Mouse (Mus musculus): ENCODE results near the gene Brwd1. TPM values are rescaled to one million over a fixed set of nuclear protein-coding genes. Genes with fewer than 3 reads are reported as not detected.

Gene Brwd1
- polyA plus RNA-seq, 1 experiment: 47.0 TPM

GRCm38 (mm10) chr16:96087436-96087835 lies 5.1 kb upstream of the Brwd1 start:
- Histone ChIP-seq H3K4me1 (ENCODE audit: control insufficient read depth, insufficient read depth, low read length) (peaks cover 1% of the 10 kb centered on the region; the same call in 1 of the 2 replicates), H3K27ac (ENCODE audit: control insufficient read depth, insufficient read depth, low read depth, low read length, poor library complexity) (no peak overlapping the region), H3K4me3 (replicated peaks; ENCODE audit: control insufficient read depth, low read depth, low read length) (no peak overlapping the region)
- TF ChIP-seq CTCF (IDR thresholded peaks at IDR 0.05; ENCODE audit: control insufficient read depth, insufficient read depth, low read length): no peak
- no peak for TF ChIP-seq POLR2A (IDR thresholded peaks at IDR 0.05; ENCODE audit: borderline replicate concordance, control insufficient read depth, low read depth, low read length)
- WGBS: 49% methylated on average over 4 of the region's 4 CpGs

- H3K4me3 ChIP-seq (replicated peaks; ENCODE audit: control insufficient read depth, low read depth, low read length): no peak overlapping the region
- peaks cover 1% of the 10 kb centered on the region; the same call in 1 of the 2 replicates for H3K4me1 ChIP-seq (ENCODE audit: control insufficient read depth, insufficient read depth, low read length)
- no peak for TF ChIP-seq POLR2A (IDR thresholded peaks at IDR 0.05; ENCODE audit: borderline replicate concordance, control insufficient read depth, low read depth, low read length)
- no peak for TF ChIP-seq CTCF (IDR thresholded peaks at IDR 0.05; ENCODE audit: control insufficient read depth, insufficient read depth, low read length)
These were observed 4.7 kb upstream of the Brwd1 start for GRCm38 (mm10) chr16:96087001-96087400.

GRCm38 (mm10) chr16:96085597-96085996 lies 3.3 kb upstream of the Brwd1 start:
- Histone ChIP-seq H3K4me3 (replicated peaks; ENCODE audit: control insufficient read depth, low read depth, low read length) (no peak overlapping the region), H3K27ac (ENCODE audit: control insufficient read depth, insufficient read depth, low read depth, low read length, poor library complexity) (no peak overlapping the region; the same call in 1 of the 2 replicates), H3K4me1 (ENCODE audit: control insufficient read depth, insufficient read depth, low read length) (peaks cover 2% of the 10 kb centered on the region; the same call in 1 of the 2 replicates)
- TF ChIP-seq POLR2A (IDR thresholded peaks at IDR 0.05; ENCODE audit: borderline replicate concordance, control insufficient read depth, low read depth, low read length) (no peak), CTCF (IDR thresholded peaks at IDR 0.05; ENCODE audit: control insufficient read depth, insufficient read depth, low read length) (no peak)

More at GRCm38 (mm10) chr16:96087001-96087400, 4.7 kb upstream of the Brwd1 start:
- H3K27ac ChIP-seq (ENCODE audit: control insufficient read depth, insufficient read depth, low read depth, low read length, poor library complexity): no peak overlapping the region
- WGBS: 9% methylated on average over 12 of the region's 12 CpGs

GRCm38 (mm10) chr16:96083179-96083646 lies 887 bp upstream of the Brwd1 start:
- TF ChIP-seq POLR2A (IDR thresholded peaks at IDR 0.05; ENCODE audit: borderline replicate concordance, control insufficient read depth, low read depth, low read length) (no peak), CTCF (IDR thresholded peaks at IDR 0.05; ENCODE audit: control insufficient read depth, insufficient read depth, low read length) (no peak)
- H3K4me1 ChIP-seq (ENCODE audit: control insufficient read depth, insufficient read depth, low read length): peaks cover 1% of the 10 kb centered on the region
- H3K4me3 ChIP-seq (replicated peaks; ENCODE audit: control insufficient read depth, low read depth, low read length): peak overlapping the region; percentile 71
- H3K27ac ChIP-seq (ENCODE audit: control insufficient read depth, insufficient read depth, low read depth, low read length, poor library complexity): peak overlapping the region; percentile 82
- WGBS: 48% methylated on average over 20 of the region's 20 CpGs

- Histone ChIP-seq H3K27ac (ENCODE audit: control insufficient read depth, insufficient read depth, low read depth, low read length, poor library complexity) (peak overlapping the region; percentile 94), H3K4me1 (ENCODE audit: control insufficient read depth, insufficient read depth, low read length) (peaks cover 1% of the 10 kb centered on the region), H3K4me3 (replicated peaks; ENCODE audit: control insufficient read depth, low read depth, low read length) (peak overlapping the region; percentile 92)
- TF ChIP-seq POLR2A (IDR thresholded peaks at IDR 0.05; ENCODE audit: borderline replicate concordance, control insufficient read depth, low read depth, low read length): no peak
- no peak for TF ChIP-seq CTCF (IDR thresholded peaks at IDR 0.05; ENCODE audit: control insufficient read depth, insufficient read depth, low read length)
- under 1% methylated on average over 60 of the region's 68 CpGs for WGBS
These were observed 534 bp downstream of the Brwd1 start for GRCm38 (mm10) chr16:96081742-96082241.

DNA sequence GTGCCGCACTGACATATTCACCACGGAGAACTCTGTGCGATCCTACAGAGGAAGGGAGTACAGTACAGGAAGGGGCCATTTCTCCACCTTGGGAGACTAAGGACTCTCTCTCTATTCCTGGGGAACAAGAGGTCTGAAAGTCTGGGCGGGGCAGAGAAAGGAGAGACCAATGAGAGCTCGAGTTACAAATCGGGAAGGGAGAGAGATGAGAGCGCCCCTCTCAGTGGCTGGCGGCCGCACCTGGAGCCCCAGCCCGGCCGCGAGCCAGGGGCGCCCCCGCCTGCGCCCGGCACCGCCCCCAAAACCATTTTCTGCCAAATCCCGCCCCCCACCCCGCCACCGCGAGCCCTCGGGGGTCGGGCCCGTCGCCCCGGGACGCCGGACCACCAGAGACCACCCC lies 995 bp downstream of the Brwd1 start:
- H3K4me1 ChIP-seq (ENCODE audit: control insufficient read depth, insufficient read depth, low read length): peaks cover 1% of the 10 kb centered on the region
- peak overlapping the region; percentile 92 for H3K4me3 ChIP-seq (replicated peaks; ENCODE audit: control insufficient read depth, low read depth, low read length)
- WGBS: 0% methylated on average over 25 of the region's 28 CpGs
- no peak for TF ChIP-seq CTCF (IDR thresholded peaks at IDR 0.05; ENCODE audit: control insufficient read depth, insufficient read depth, low read length)
- no peak for TF ChIP-seq POLR2A (IDR thresholded peaks at IDR 0.05; ENCODE audit: borderline replicate concordance, control insufficient read depth, low read depth, low read length)
- H3K27ac ChIP-seq (ENCODE audit: control insufficient read depth, insufficient read depth, low read depth, low read length, poor library complexity): peak overlapping the region; percentile 94

GRCm38 (mm10) chr16:96080524-96080923 lies 1.8 kb downstream of the Brwd1 start:
- WGBS: 81% methylated on average over 7 of the region's 7 CpGs
- Histone ChIP-seq H3K4me3 (replicated peaks; ENCODE audit: control insufficient read depth, low read depth, low read length) (no peak overlapping the region), H3K27ac (ENCODE audit: control insufficient read depth, insufficient read depth, low read depth, low read length, poor library complexity) (no peak overlapping the region), H3K4me1 (ENCODE audit: control insufficient read depth, insufficient read depth, low read length) (peaks cover 1% of the 10 kb centered on the region)
- no peak for TF ChIP-seq CTCF (IDR thresholded peaks at IDR 0.05; ENCODE audit: control insufficient read depth, insufficient read depth, low read length)
- no peak for TF ChIP-seq POLR2A (IDR thresholded peaks at IDR 0.05; ENCODE audit: borderline replicate concordance, control insufficient read depth, low read depth, low read length)

DNA sequence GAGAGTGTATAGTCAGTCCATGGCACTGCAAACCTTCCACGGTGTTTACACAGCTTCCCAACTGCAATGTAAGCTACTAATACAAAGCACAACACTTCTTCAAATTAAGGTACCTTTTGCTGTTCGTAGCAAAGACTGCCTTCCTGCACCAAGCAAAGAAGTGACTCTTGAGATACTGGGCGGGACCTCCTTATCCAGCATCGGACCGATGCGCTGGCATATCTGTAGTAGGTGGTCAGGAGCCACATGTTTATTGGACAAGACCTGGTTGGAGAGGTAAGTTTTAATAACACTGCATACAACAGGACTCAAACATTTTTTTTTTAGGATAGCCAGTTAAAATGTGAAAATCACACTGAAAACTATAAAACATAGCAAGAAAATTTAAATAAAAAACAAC lies 14.0 kb downstream of the Brwd1 start:
- no peak overlapping the region for H3K27ac ChIP-seq (ENCODE audit: control insufficient read depth, insufficient read depth, low read depth, low read length, poor library complexity)
- TF ChIP-seq POLR2A (IDR thresholded peaks at IDR 0.05; ENCODE audit: borderline replicate concordance, control insufficient read depth, low read depth, low read length) (no peak), CTCF (IDR thresholded peaks at IDR 0.05; ENCODE audit: control insufficient read depth, insufficient read depth, low read length) (no peak)
- H3K4me1 ChIP-seq (ENCODE audit: control insufficient read depth, insufficient read depth, low read length): no peaks in the 10 kb centered on the region
- H3K4me3 ChIP-seq (replicated peaks; ENCODE audit: control insufficient read depth, low read depth, low read length): no peak overlapping the region
- WGBS: 88% methylated on average over 6 of the region's 6 CpGs

- WGBS: 79% methylated on average over 12 of the region's 12 CpGs
- TF ChIP-seq POLR2A (IDR thresholded peaks at IDR 0.05; ENCODE audit: borderline replicate concordance, control insufficient read depth, low read depth, low read length) (no peak), CTCF (IDR thresholded peaks at IDR 0.05; ENCODE audit: control insufficient read depth, insufficient read depth, low read length) (no peak)
These were observed 16.2 kb downstream of the Brwd1 start for GRCm38 (mm10) chr16:96066174-96066573.

More at GRCm38 (mm10) chr16:96066174-96066573, 16.2 kb downstream of the Brwd1 start:
- Histone ChIP-seq H3K4me1 (ENCODE audit: control insufficient read depth, insufficient read depth, low read length) (no peaks in the 10 kb centered on the region), H3K27ac (ENCODE audit: control insufficient read depth, insufficient read depth, low read depth, low read length, poor library complexity) (no peak overlapping the region), H3K4me3 (replicated peaks; ENCODE audit: control insufficient read depth, low read depth, low read length) (no peak overlapping the region)
